Mouse (Mus musculus) heart, adult 2 months (tissue): Measurements from ENCODE around the gene Tmem259. TPM values are rescaled to one million over a fixed set of nuclear protein-coding genes. Genes with fewer than 3 reads are reported as not detected.

ENCODE experiments used
- DNase-seq, 2 experiments: peaks; one replicate each; pipeline ENCODE4 v3.0.0; 2021
- H3K27ac ChIP-seq: fragments of 200-600 bp; 2 replicates; pipeline ENCODE4 v1.8.1; 2022
- H3K27me3 ChIP-seq: fragments of 200-500 bp; 2 replicates; pipeline ENCODE4 v1.6.1; 2012; ENCODE audit warnings: mild to moderate bottlenecking, low read length, inconsistent platforms, mixed read lengths; ENCODE audit not compliant: control insufficient read depth, insufficient read depth
- H3K36me3 ChIP-seq: fragments of 200-500 bp; 2 replicates; pipeline ENCODE4 v1.6.1; 2012; ENCODE audit warnings: low read length, inconsistent platforms; ENCODE audit not compliant: control insufficient read depth, insufficient read depth
- H3K4me1 ChIP-seq: fragments of 200-500 bp; 2 replicates; pipeline ENCODE4 v1.6.1; 2011; ENCODE audit warnings: low read length; ENCODE audit not compliant: control insufficient read depth, insufficient read depth
- H3K4me3 ChIP-seq: fragments of 200-600 bp; 2 replicates; pipeline ENCODE4 v1.8.1; 2022
- H3K79me2 ChIP-seq: fragments of 200-500 bp; replicated peaks from 2 replicates; pipeline ENCODE4 v1.6.1; 2012; ENCODE audit warnings: mild to moderate bottlenecking, inconsistent platforms, low read length, moderate library complexity, mixed read lengths; ENCODE audit not compliant: control insufficient read depth, insufficient read depth
- H3K9ac ChIP-seq: fragments of 200-500 bp; 2 replicates; pipeline ENCODE4 v1.6.1; 2012; ENCODE audit warnings: low read depth, mild to moderate bottlenecking, control low read depth, inconsistent platforms, low read length, mixed read lengths
- CTCF ChIP-seq: fragments of 200-600 bp; IDR thresholded peaks from 2 replicates; pipeline ENCODE4 v1.8.1; 2022; ENCODE audit warnings: antibody characterized with exemption, mild to moderate bottlenecking, moderate library complexity
- EP300 ChIP-seq: fragments of 200-500 bp; IDR thresholded peaks from 2 replicates; pipeline ENCODE4 v1.6.1; 2011; ENCODE audit warnings: low read depth, low read length, control low read depth; ENCODE audit not compliant: insufficient read depth
- POLR2A ChIP-seq: fragments of 200-500 bp; IDR thresholded peaks from 2 replicates; pipeline ENCODE4 v1.6.1; 2011; ENCODE audit warnings: mild to moderate bottlenecking, low read depth, low read length, control low read depth; ENCODE audit not compliant: insufficient read depth
- WGBS: fragments of 180-500 bp; shearing (Covaris S2); methylation state at CpG from one replicate; pipeline ENCODE4 v1.1.7; 2018; 5-methylcytosine and 5-hydroxymethylcytosine counted together
- intact Hi-C: fragments of 180-260 bp; cut with DNase I; formaldehyde crosslinking; loops from one replicate; pipeline ENCODE4 v1.15.1; 2025
- polyA plus RNA-seq: library from polyadenylated mRNA; depleted of rRNA; stranded (reverse); fragments of >200 nt; gene quantifications from 2 replicates; pipeline ENCODE4 v1.2.3, GENCODE M21; 2012
- total RNA-seq, 2 experiments: library from RNA; stranded (reverse); gene quantifications; 2 replicates each; pipeline ENCODE4 v1.2.3; 2021

Gene Tmem259
- total and polyA plus RNA-seq, 3 experiments, result 109 to 220 (median 124) TPM

GRCm38 (mm10) chr10:80027681-80028520, 43.8 kb upstream of the Tmem259 start:
- no peak overlapping the region for H3K9ac ChIP-seq
- 74% methylated on average over 20 of the region's 20 CpGs for WGBS
- no peaks in the 10 kb centered on the region for H3K79me2 ChIP-seq
- intact Hi-C loops, result no loop called here
- DNase-seq, result no peak
- H3K36me3 ChIP-seq, result no peaks in the 10 kb centered on the region
- H3K27me3 ChIP-seq, result no peaks in the 10 kb centered on the region
- TF ChIP-seq POLR2A (no peak), CTCF (no peak), EP300 (no peak)
- H3K4me1 ChIP-seq, result peaks cover 4% of the 10 kb centered on the region
- no peak overlapping the region for H3K4me3 ChIP-seq
- H3K27ac ChIP-seq, result no peak overlapping the region

- WGBS, result 65% methylated on average over 12 of the region's 12 CpGs
- no peaks in the 10 kb centered on the region for H3K79me2 ChIP-seq
- intact Hi-C loops, result no loop called here
- TF ChIP-seq POLR2A, result no peak
- no peak for TF ChIP-seq CTCF
- TF ChIP-seq EP300, result no peak
- H3K4me1 ChIP-seq, result 0 out of 2 replicates have a peak, but pooled peaks cover 1% of the 10 kb centered on the region
- DNase-seq, result no peak
- H3K4me3 ChIP-seq, result no peak overlapping the region
- H3K27ac ChIP-seq, result no peak overlapping the region
- no peaks in the 10 kb centered on the region for H3K27me3 ChIP-seq
- H3K36me3 ChIP-seq, result no peaks in the 10 kb centered on the region
- H3K9ac ChIP-seq, result no peak overlapping the region
Observed at GRCm38 (mm10) chr10:80025889-80026288, 41.8 kb upstream of the Tmem259 start.

DNA sequence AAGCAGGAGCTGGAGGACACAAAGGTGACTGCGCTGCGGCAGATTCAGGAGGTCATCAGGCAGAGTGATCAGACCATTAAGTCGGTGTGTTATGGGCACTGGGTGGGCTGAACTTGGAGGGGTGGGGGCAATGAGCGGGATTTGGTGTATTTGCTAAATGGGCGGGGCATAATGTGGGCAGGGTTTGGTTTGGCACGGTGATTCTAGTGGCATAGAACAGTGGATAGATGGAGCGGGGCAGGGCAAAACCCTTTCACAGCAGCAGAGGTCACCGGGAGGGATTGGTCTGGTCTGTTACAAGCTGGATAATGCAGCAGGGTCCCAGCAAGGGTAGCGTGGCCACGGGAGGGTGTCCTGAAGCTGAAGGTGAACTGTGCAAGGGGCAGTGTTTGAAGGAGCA, 41.3 kb upstream of the Tmem259 start:
- intact Hi-C loops, result no loop called here
- no peaks in the 10 kb centered on the region for H3K79me2 ChIP-seq
- no peak for DNase-seq
- no peak overlapping the region for H3K4me3 ChIP-seq
- H3K4me1 ChIP-seq, result 0 out of 2 replicates have a peak, but pooled peaks cover 1% of the 10 kb centered on the region
- H3K27ac ChIP-seq, result no peak overlapping the region
- 84% methylated on average over 10 of the region's 10 CpGs for WGBS
- no peaks in the 10 kb centered on the region for H3K36me3 ChIP-seq
- no peak overlapping the region for H3K9ac ChIP-seq
- no peak for TF ChIP-seq CTCF
- TF ChIP-seq POLR2A, result no peak
- TF ChIP-seq EP300, result no peak
- H3K27me3 ChIP-seq, result no peaks in the 10 kb centered on the region

DNA sequence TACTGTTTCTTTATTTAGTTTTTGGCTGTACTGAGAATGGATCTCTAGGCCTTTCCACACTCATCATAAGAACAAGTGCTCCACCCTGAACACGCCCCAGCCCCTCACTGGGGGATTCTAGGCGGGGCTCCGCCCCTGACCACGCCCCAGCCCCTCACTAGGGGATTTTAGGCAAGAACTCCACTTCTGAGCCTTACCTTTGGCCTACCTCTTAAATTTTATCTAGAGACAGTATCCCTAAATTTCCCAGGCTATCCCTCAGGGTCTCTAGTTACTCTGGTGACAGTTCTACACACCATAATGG, 40.9 kb upstream of the Tmem259 start:
- intact Hi-C loops, result no loop called here
- no peak for TF ChIP-seq POLR2A
- H3K27me3 ChIP-seq, result no peaks in the 10 kb centered on the region
- no peak overlapping the region for H3K4me3 ChIP-seq
- WGBS, result 65% methylated on average over 4 of the region's 4 CpGs
- no peaks in the 10 kb centered on the region for H3K79me2 ChIP-seq
- no peaks in the 10 kb centered on the region for H3K36me3 ChIP-seq
- H3K4me1 ChIP-seq, result 0 out of 2 replicates have a peak, but pooled peaks cover 1% of the 10 kb centered on the region
- no peak for DNase-seq
- H3K27ac ChIP-seq, result no peak overlapping the region; the same call in 1 of the 2 replicates
- no peak overlapping the region for H3K9ac ChIP-seq

- H3K4me3 ChIP-seq, result no peak overlapping the region
- no peaks in the 10 kb centered on the region for H3K79me2 ChIP-seq
- no peaks in the 10 kb centered on the region for H3K27me3 ChIP-seq
- no peaks in the 10 kb centered on the region for H3K36me3 ChIP-seq
- H3K4me1 ChIP-seq, result 0 out of 2 replicates have a peak, but pooled peaks cover 1% of the 10 kb centered on the region
- no peak overlapping the region for H3K9ac ChIP-seq
- intact Hi-C loops, result no loop called here
- peak in 1 of 2 experiments; percentile 63 for DNase-seq
- WGBS, result 69% methylated on average over 15 of the region's 15 CpGs
- H3K27ac ChIP-seq, result peak overlapping the region; percentile 47
- TF ChIP-seq CTCF (no peak), POLR2A (no peak), EP300 (no peak)
Observed at GRCm38 (mm10) chr10:80024229-80025043, 40.3 kb upstream of the Tmem259 start.

GRCm38 (mm10) chr10:80023758-80024157, 39.6 kb upstream of the Tmem259 start:
- TF ChIP-seq EP300 (no peak), POLR2A (no peak), CTCF (no peak)
- H3K27me3 ChIP-seq, result no peaks in the 10 kb centered on the region
- H3K9ac ChIP-seq, result no peak overlapping the region
- H3K4me1 ChIP-seq, result 0 out of 2 replicates have a peak, but pooled peaks cover 1% of the 10 kb centered on the region
- H3K36me3 ChIP-seq, result no peaks in the 10 kb centered on the region
- H3K27ac ChIP-seq, result peak overlapping the region; percentile 47
- H3K4me3 ChIP-seq, result no peak overlapping the region
- intact Hi-C loops, result no loop called here
- 52% methylated on average over 5 of the region's 5 CpGs for WGBS
- DNase-seq, result no peak
- H3K79me2 ChIP-seq, result no peaks in the 10 kb centered on the region
